Mouse (Mus musculus) testis, adult 2 months (tissue): Measurements from ENCODE around the gene Hk1.

Source experiments
- CTCF ChIP-seq: fragments of 200-500 bp; IDR thresholded peaks from 2 replicates; pipeline ENCODE4 v1.5.1; 2012; ENCODE audit warnings: low read depth, mild to moderate bottlenecking, inconsistent platforms, low read length, moderate library complexity; ENCODE audit not compliant: control insufficient read depth, insufficient read depth, insufficient replicate concordance
- POLR2A ChIP-seq: fragments of 200-500 bp; IDR thresholded peaks from 2 replicates; pipeline ENCODE4 v1.6.1; 2012; ENCODE audit warnings: low read depth, mild to moderate bottlenecking, inconsistent platforms, low read length, moderate library complexity; ENCODE audit not compliant: control insufficient read depth

GRCm38 (mm10) chr10:62283206-62283792, 96.4 kb downstream of the Hk1 start:
- TF ChIP-seq POLR2A (no peak), CTCF (no peak)
